Comparison of ENCODE assay signal across 8 mouse cellular contexts in the genomic region with DNA sequence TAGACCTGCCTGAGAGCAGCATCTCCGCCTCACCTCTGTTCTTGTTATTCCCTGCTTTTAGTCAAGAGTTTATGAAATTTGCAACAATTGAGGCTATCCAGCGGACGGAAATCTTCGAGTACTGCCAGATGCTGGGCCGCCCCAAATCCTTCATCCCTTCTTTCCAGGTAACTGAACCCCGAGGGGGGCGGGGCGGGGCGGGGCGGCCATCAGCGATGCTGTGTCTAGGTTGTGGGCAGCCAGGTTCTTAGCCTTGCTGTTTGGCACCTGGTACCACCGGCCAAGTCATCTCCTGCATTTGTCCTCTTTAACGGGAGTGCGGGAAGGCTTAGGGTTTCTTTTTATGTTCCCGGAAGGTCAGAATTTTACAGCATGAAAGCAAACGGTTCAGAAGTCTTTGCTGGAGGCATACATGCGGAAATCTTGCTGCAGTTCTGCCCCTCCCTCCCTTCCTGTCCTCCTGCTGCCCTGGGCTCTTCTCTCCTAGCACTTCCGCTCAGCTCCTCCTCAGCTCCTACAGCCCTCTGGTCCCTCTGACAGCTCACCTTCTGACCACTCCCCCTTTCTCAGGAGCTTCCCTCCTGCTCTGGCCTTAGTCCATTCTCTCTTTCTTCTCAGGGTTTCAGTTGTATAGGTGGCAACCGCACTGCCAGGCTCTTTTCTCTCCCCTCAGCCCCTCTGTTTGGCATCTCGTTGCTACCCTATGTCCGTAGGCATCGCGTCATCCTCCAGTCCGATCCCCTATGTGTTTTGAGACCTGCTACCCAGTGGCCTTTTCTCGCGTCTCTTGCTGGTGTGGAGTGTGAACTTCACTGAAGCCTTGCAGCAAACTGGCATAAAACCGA. TPM values are rescaled to one million over a fixed set of nuclear protein-coding genes. Genes with fewer than 3 reads are reported as not detected.
DNase-seq lines count a peak whose midpoint lies in the region; ATAC-seq and TF ChIP-seq lines count a peak whose summit lies in the region.

No protein-coding gene starts in this region.

- H3K4me1 ChIP-seq in kidney, postnatal 0 days (replicated peaks; ENCODE audit: insufficient read depth, low read length) = no peaks in the 10 kb centered on the region
- H3K4me1 ChIP-seq in embryonic facial prominence, embryonic 13.5 days = peaks cover 9% of the 10 kb centered on the region
- 0 out of 2 replicates have a peak, but pooled peaks cover 3% of the 10 kb centered on the region for H3K4me1 ChIP-seq in hindbrain, postnatal 0 days (ENCODE audit: insufficient read depth, low read length)
- H3K4me1 ChIP-seq in midbrain, embryonic 15.5 days = peaks cover 20% of the 10 kb centered on the region
- H3K4me1 ChIP-seq in kidney, adult 2 months (ENCODE audit: control insufficient read depth, insufficient read depth, low read length) = no peaks in the 10 kb centered on the region

- H3K9me3 ChIP-seq in kidney, postnatal 0 days (replicated peaks; ENCODE audit: low read length) = no peaks in the 10 kb centered on the region
- H3K9me3 ChIP-seq in embryonic facial prominence, embryonic 13.5 days = no peaks in the 10 kb centered on the region
- H3K9me3 ChIP-seq in hindbrain, postnatal 0 days (ENCODE audit: low read length) = no peaks in the 10 kb centered on the region
- no peaks in the 10 kb centered on the region for H3K9me3 ChIP-seq in midbrain, embryonic 15.5 days

- no peak overlapping the region for H3K27ac ChIP-seq in kidney, postnatal 0 days
- no peak overlapping the region for H3K27ac ChIP-seq in embryonic facial prominence, embryonic 13.5 days
- H3K27ac ChIP-seq in hindbrain, postnatal 0 days = no peak overlapping the region
- H3K27ac ChIP-seq in midbrain, embryonic 15.5 days = no peak overlapping the region
- H3K27ac ChIP-seq in kidney, adult 2 months (ENCODE audit: insufficient read depth, low read depth, low read length) = no peak overlapping the region

- 21% methylated on average over 27 of the region's 27 CpGs for WGBS in kidney, postnatal 0 days
- 20% methylated on average over 27 of the region's 27 CpGs for WGBS in embryonic facial prominence, embryonic 13.5 days
- 29% methylated on average over 27 of the region's 27 CpGs for WGBS in hindbrain, postnatal 0 days
- 31% methylated on average over 27 of the region's 27 CpGs for WGBS in midbrain, embryonic 15.5 days
- 31% methylated on average over 27 of the region's 27 CpGs for WGBS in kidney, adult 2 months

- DNase-seq in kidney, postnatal 0 days (ENCODE audit: low spot score) = peak; percentile 49
- DNase-seq in kidney, adult 9 months = no peak
- DNase-seq in hindbrain, postnatal 0 days (ENCODE audit: low spot score) = no peak
- DNase-seq in embryo, embryonic 11 days = no peak
- no peak for DNase-seq in kidney, adult 2 months

- no peak for ATAC-seq in kidney, postnatal 0 days (replicated peaks; ENCODE audit: low FRiP score, low read depth)
- ATAC-seq in embryonic facial prominence, embryonic 13.5 days (ENCODE audit: insufficient number of reproducible peaks, insufficient read depth, low FRiP score, low TSS enrichment, low read depth) = no peak
- 0 out of 2 replicates have a peak, but pooled peaks have one; percentile 44 for ATAC-seq in hindbrain, postnatal 0 days
- 0 out of 2 replicates have a peak, but pooled peaks have one; percentile 37 for ATAC-seq in midbrain, embryonic 15.5 days (replicated peaks)
- no peak for ATAC-seq in erythroid progenitor cell, adult 5-6 weeks (replicated peaks; ENCODE audit: low FRiP score, poor library complexity, severe bottlenecking)

- TF ChIP-seq POLR2A in kidney, adult 2 months (IDR thresholded peaks at IDR 0.05; ENCODE audit: low read depth, low read length) = no peak

- no peaks in the 10 kb centered on the region for H3K27me3 ChIP-seq in kidney, postnatal 0 days (ENCODE audit: insufficient read depth, low read length)
- H3K27me3 ChIP-seq in embryonic facial prominence, embryonic 13.5 days = peaks cover 28% of the 10 kb centered on the region
- no peaks in the 10 kb centered on the region for H3K27me3 ChIP-seq in hindbrain, postnatal 0 days (ENCODE audit: insufficient read depth, low read length)
- peaks cover 6% of the 10 kb centered on the region; the same call in 1 of the 2 replicates for H3K27me3 ChIP-seq in midbrain, embryonic 15.5 days (replicated peaks)
- no peaks in the 10 kb centered on the region for H3K27me3 ChIP-seq in kidney, adult 2 months (replicated peaks; ENCODE audit: control insufficient read depth, insufficient read depth, low read length)

- TF ChIP-seq CTCF in kidney, postnatal 0 days (IDR thresholded peaks at IDR 0.05; ENCODE audit: low read depth) = no peak
- TF ChIP-seq CTCF in hindbrain, postnatal 0 days (IDR thresholded peaks at IDR 0.05; ENCODE audit: low read depth) = no peak
- no peak for TF ChIP-seq CTCF in kidney, adult 2 months (conservative IDR thresholded peaks at IDR 0.05; ENCODE audit: insufficient read depth, insufficient read length, low read depth, low read length)

- H3K4me2 ChIP-seq in kidney, postnatal 0 days (ENCODE audit: low read length) = peak overlapping the region; percentile 53
- H3K4me2 ChIP-seq in embryonic facial prominence, embryonic 13.5 days = peak overlapping the region; percentile 54
- peak overlapping the region; percentile 42 for H3K4me2 ChIP-seq in hindbrain, postnatal 0 days (ENCODE audit: low read depth, low read length)
- peak overlapping the region; percentile 35 for H3K4me2 ChIP-seq in midbrain, embryonic 15.5 days

- no peak overlapping the region for H3K9ac ChIP-seq in kidney, postnatal 0 days (ENCODE audit: low read depth, low read length)
- no peak overlapping the region; the same call in 1 of the 2 replicates for H3K9ac ChIP-seq in embryonic facial prominence, embryonic 13.5 days
- no peak overlapping the region for H3K9ac ChIP-seq in hindbrain, postnatal 0 days (replicated peaks; ENCODE audit: low read length)
- H3K9ac ChIP-seq in midbrain, embryonic 15.5 days = no peak overlapping the region

- peak overlapping the region; percentile 9; the same call in 1 of the 2 replicates for H3K4me3 ChIP-seq in kidney, postnatal 0 days (replicated peaks; ENCODE audit: low read depth, low read length)
- peak overlapping the region; percentile 24 for H3K4me3 ChIP-seq in embryonic facial prominence, embryonic 13.5 days
- H3K4me3 ChIP-seq in hindbrain, postnatal 0 days (ENCODE audit: low read length) = 0 out of 2 replicates have a peak overlapping the region, but pooled peaks have one; percentile 4
- H3K4me3 ChIP-seq in midbrain, embryonic 15.5 days = 0 out of 2 replicates have a peak overlapping the region, but pooled peaks have one; percentile 11
- no peak overlapping the region for H3K4me3 ChIP-seq in kidney, adult 2 months (ENCODE audit: insufficient read depth, low read depth, low read length)

- no peaks in the 10 kb centered on the region for H3K36me3 ChIP-seq in kidney, postnatal 0 days (ENCODE audit: insufficient read depth, low read length)
- H3K36me3 ChIP-seq in embryonic facial prominence, embryonic 13.5 days = 0 out of 2 replicates have a peak, but pooled peaks cover 4% of the 10 kb centered on the region
- H3K36me3 ChIP-seq in hindbrain, postnatal 0 days (ENCODE audit: insufficient read depth, low read length) = no peaks in the 10 kb centered on the region
- no peaks in the 10 kb centered on the region for H3K36me3 ChIP-seq in midbrain, embryonic 15.5 days (replicated peaks)
- no peaks in the 10 kb centered on the region for H3K36me3 ChIP-seq in kidney, adult 2 months (ENCODE audit: control insufficient read depth, insufficient read depth, low read length)

RNA-seq across cellular contexts. Expression of a gene that starts 48.4 kb away (rescaled TPM):
- 1.8 and 2.2 TPM in 2 replicates for polyA plus RNA-seq in kidney, postnatal 0 days (2015; fragmentation: Nextera tagmentation; extraction: Ambion mirVana)
- polyA plus RNA-seq in embryonic facial prominence, embryonic 13.5 days (2015; fragmentation: Nextera tagmentation; extraction: Ambion mirVana) = 3.5 and 4.0 TPM in 2 replicates
- total RNA-seq in hindbrain, postnatal 0 days (2014; rRNA removed) = 0.21 and 0.22 TPM in 2 replicates
- polyA plus RNA-seq in hindbrain, postnatal 0 days (2015; fragmentation: Nextera tagmentation; extraction: Ambion mirVana) = 0.41 and 0.54 TPM in 2 replicates
- 0.34 TPM in 2 replicates for polyA plus RNA-seq in midbrain, embryonic 15.5 days (2015; fragmentation: Nextera tagmentation; extraction: Ambion mirVana)
- not detected in 2 replicates for total RNA-seq in erythroid progenitor cell, adult 5-6 weeks (2015; ENCODE audit: low replicate concordance)
- total RNA-seq in erythroid progenitor cell, adult 5-6 weeks (2017; ENCODE audit: low replicate concordance) = 0.68 TPM in 1 of 2 replicates, not detected in the other
- polyA plus RNA-seq in kidney, adult 2 months (2012; rRNA removed) = 2.4 and 2.9 TPM in 2 replicates

Comparison
In these comparisons a context has a peak if more than half of its experiments do, and no peak if none do; other contexts are left out.
1. ATAC-seq: peak in hindbrain, postnatal 0 days (single experiment) and midbrain, embryonic 15.5 days (single experiment); none in kidney, postnatal 0 days (single experiment), embryonic facial prominence, embryonic 13.5 days (single experiment) and erythroid progenitor cell, adult 5-6 weeks (single experiment).
2. Peak in every context shown above with its lines, with median percentiles within 50 percentile points of each other: H3K4me2 ChIP-seq.